Mouse (Mus musculus) ES-Bruce4 (cell line): ENCODE results near the gene L3mbtl4.

ENCODE experiments used
- CTCF ChIP-seq: IDR thresholded peaks from one replicate; pipeline ENCODE4 v1.8.1; 2011; ENCODE audit warnings: low read depth, low read length
- EP300 ChIP-seq: IDR thresholded peaks from 2 replicates; pipeline ENCODE4 v1.6.1; 2011; ENCODE audit warnings: low read depth, low read length; ENCODE audit not compliant: insufficient read depth
- POLR2A ChIP-seq: IDR thresholded peaks from one replicate; pipeline ENCODE4 v1.8.1; 2011; ENCODE audit warnings: low read length; ENCODE audit not compliant: insufficient read depth

- TF ChIP-seq CTCF, result no peak
- no peak for TF ChIP-seq POLR2A
- no peak for TF ChIP-seq EP300
These were observed 18.2 kb downstream of the L3mbtl4 start for GRCm38 (mm10) chr17:68291713-68292364.
